Mouse (Mus musculus) adrenal gland (tissue): ENCODE data around the gene Cebpa.

Source experiments
- intact Hi-C: fragments of 180-260 bp; cut with DNase I; formaldehyde crosslinking; loops from one replicate; pipeline ENCODE4 v1.15.1; 2025
- long read RNA-seq, 2 experiments: library from polyadenylated mRNA; unstranded; transcript quantifications; one replicate each; pipeline ENCODE4 v2.0.0; 2020; ENCODE audit warnings: borderline replicate concordance in 1 of 2; ENCODE audit not compliant: insufficient replicate concordance in 1 of 2

Gene Cebpa
- long read RNA-seq, experiment 1, partial matches to known transcripts: 0 of 4 reads
- long read RNA-seq, experiment 1, other reads (novel, unspliced or antisense): 0 of 4 reads
- long read RNA-seq, experiment 2, partial matches to known transcripts: 0 of 2 reads
- long read RNA-seq, experiment 2, other reads (novel, unspliced or antisense): 0 of 2 reads

DNA sequence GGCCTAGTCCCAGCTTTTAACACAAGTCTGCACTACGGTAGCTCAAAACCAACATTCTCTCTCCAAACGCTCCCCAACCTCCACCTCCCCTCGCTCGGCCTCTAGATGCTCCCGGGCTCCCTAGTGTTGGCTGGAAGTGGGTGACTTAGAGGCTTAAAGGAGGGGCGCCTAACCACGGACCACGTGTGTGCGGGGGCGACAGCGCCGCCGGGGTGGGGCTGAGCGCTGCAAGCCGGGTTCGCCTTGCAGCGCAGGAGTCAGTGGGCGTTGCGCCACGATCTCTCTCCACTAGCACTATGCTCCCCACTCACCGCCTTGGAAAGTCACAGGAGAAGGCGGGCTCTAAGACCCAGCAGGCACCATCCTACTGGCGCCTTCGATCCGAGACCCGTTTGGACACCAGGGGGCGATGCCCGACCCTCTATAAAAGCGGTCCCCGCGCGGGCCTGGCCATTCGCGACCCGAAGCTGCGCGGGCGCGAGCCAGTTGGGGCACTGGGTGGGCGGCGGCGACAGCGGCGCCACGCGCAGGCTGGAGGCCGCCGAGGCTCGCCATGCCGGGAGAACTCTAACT is at the start of gene Cebpa:
Gene Cebpa (plus strand): TSS at position 453 of the 573 bp plus-strand sequence.
- intact Hi-C loops: loop anchor here (2.0 to 5.0 kb wide), 3 partner anchors 37 to 92 kb away; no protein-coding TSS in a partner anchor

GRCm38 (mm10) chr7:35076645-35077044 is 42.4 kb upstream of the Cebpa start:
- intact Hi-C loops: no loop called here

DNA sequence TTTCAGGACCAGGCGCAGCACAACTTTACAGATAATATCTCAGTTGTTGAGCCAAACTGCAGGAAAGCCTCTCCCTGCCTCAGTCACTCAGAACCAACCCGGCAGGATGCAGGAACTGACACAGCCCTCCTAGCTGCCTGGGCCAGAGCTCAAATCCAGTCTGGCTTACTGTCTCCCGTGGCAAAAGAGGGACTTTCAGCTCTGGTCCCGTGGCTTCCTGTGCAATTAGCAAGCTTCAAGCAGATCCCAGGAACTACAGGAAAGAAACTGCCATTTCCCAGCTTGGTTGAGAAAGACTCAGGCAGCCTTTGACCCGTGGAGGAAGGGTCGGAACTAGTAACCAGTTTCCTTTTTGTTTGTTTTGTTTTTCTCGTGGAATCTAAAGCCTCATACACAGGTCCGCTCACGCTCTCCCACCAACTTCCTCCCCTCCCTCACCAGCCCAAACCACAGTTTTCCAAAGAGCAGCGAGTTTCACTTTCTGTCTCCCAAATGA is 38.2 kb upstream of the Cebpa start:
- intact Hi-C loops: loop anchor here (5.0 kb wide), 1 partner anchor 36 kb away; the partner anchor contains the start of gene Cebpa

DNA sequence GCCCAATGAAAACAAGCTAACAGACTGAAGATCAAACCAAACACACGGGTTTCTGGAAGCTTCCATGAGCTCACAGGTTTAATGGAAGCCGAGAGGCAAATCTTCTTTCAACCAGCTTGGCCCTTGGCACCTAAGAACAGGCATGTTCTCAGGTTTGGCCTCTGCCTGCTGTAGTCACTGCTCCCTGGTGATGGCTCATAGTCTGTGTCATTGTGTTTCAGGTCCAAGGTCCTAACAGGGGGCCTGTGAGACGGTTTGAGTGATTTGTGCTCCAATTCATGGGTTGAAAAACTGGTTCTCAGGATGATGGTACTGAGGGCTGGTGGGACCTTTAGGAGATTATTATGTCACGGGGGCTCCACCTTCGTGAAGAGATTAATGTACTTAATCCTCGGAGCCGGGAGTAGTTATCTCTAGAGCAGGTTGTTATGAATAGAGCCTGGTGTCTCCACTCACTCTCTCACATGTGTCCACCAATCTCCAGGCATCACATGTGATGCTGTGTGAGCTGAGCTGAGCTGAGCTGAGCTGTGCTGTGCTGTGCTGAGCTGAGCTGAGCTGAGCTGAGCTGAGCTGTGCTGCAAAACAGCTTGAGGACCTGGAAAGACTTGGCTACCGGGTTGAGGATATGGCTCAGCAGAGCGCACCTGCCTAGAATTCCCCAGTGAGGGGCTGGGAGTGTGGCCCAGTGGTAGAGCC is 37.5 kb upstream of the Cebpa start:
- intact Hi-C loops: loop anchor here (5.0 kb wide), 1 partner anchor 36 kb away; the partner anchor contains the start of gene Cebpa

- intact Hi-C loops: loop anchor here (5.0 kb wide), 1 partner anchor 33 kb away; the partner anchor contains the start of gene Cebpa
Measured at GRCm38 (mm10) chr7:35084565-35085360, 34.3 kb upstream of the Cebpa start.

DNA sequence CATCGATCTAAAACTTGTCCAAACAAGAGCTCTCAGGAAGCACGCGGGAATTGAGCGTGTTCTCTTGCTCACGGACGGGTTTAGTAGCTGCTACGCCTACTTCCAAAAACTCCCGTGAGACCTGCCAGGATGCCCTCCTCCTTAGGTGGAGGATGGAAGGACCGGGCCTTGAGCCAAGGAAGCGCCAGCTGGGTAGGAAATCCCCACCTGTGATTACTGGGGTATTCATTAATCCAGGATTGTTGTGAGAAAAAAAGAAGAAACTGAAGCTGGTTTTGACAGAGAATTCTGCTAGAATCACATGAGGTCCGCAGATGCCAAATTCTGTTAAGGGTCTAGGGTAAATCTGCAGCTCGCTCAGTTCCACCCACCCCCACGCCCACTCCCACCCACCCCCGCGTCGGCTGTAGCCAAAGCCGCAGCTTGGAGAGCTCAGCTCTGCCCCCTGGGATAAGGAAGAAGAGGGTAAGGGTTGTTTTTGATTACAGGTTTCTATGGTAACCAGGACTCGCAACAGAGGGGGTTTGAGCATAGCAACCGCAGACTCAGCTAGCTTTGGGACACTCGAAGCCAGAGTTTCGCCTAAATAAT is 32.7 kb upstream of the Cebpa start:
- intact Hi-C loops: no loop called here

- intact Hi-C loops: no loop called here
Measured at GRCm38 (mm10) chr7:35090550-35090949, 28.5 kb upstream of the Cebpa start.

GRCm38 (mm10) chr7:35094975-35095678 is 24.0 kb upstream of the Cebpa start:
- intact Hi-C loops: no loop called here

DNA sequence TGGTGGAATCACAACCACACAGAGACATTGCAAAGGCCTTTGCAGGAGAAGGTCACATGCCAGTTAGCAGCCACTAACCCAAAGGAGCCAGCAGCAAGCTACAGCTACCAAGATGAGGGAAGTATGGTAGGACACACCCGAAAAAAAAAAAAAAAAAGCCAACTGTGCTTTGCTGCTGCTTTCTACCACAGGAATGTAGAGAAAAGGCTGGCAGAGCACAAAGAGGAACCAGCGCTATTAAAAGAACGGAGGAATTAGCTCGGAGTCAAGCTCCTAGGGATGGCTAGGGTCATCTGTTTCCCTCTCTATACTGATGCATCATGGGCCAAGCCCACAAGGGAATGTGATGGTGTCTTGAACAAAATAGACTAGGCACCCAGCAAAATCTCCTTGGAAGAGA is 20.3 kb upstream of the Cebpa start:
- intact Hi-C loops: no loop called here

- intact Hi-C loops: no loop called here
Measured at GRCm38 (mm10) chr7:35099528-35099927, 19.6 kb upstream of the Cebpa start.

- intact Hi-C loops: no loop called here
Measured at GRCm38 (mm10) chr7:35106614-35107013, 12.5 kb upstream of the Cebpa start.

GRCm38 (mm10) chr7:35107630-35108029 is 11.5 kb upstream of the Cebpa start:
- intact Hi-C loops: no loop called here

- intact Hi-C loops: no loop called here
Measured at GRCm38 (mm10) chr7:35108046-35108445, 11.0 kb upstream of the Cebpa start.

GRCm38 (mm10) chr7:35108663-35109062 is 10.4 kb upstream of the Cebpa start:
- intact Hi-C loops: no loop called here

- intact Hi-C loops: loop anchor here (5.0 kb wide), 1 partner anchor 56 kb away; the partner anchor contains the start of gene Cebpg
Measured at GRCm38 (mm10) chr7:35113136-35113535, 6.0 kb upstream of the Cebpa start.

DNA sequence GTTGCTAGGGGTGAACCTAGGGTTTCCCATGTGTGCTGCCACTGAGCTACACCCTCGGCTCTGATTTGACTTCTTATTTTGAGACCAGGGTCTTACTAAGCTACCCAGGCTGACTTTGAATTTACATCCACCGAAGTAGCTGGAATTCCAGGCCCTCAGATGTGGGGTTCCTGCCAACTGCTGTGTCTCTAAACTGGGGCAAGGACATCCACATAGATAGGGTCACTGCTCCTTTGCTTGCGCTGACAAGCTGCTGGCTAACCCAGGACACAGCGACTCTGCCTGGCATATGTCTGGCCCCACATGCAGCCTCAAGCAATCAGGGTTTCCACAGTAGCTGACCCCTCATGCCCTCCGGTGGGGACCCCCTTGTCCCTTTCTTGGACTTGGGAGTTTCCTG is 5.4 kb upstream of the Cebpa start:
- intact Hi-C loops: loop anchor here (5.0 kb wide), 1 partner anchor 56 kb away; the partner anchor contains the start of gene Cebpg

DNA sequence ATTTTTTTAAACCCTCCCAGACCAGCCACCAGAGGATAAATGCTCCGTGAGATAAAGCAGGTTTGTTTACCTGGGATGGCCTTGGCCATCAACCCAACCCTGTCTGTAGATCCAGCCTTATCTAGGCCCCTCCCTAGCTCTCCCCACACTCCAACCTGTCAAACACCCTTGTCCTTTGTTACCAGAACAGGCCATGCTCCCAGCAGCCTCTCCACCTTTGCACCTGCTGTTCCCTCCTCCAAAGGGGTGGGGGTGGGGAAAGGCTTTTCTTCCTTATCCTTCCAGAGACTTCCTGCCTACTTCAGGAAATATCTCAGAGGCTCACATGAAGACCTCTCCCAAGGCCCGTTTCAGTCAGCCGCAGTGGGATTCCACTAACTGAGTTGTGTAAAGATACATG is 2.6 kb upstream of the Cebpa start:
- intact Hi-C loops: loop anchor here (5.0 kb wide), 2 partner anchors 34 to 89 kb away; no protein-coding TSS in a partner anchor

GRCm38 (mm10) chr7:35117052-35117451 is 2.0 kb upstream of the Cebpa start:
- intact Hi-C loops: loop anchor here (5.0 kb wide), 2 partner anchors 35 to 90 kb away; no protein-coding TSS in a partner anchor

GRCm38 (mm10) chr7:35117761-35118098 is 1.4 kb upstream of the Cebpa start:
- intact Hi-C loops: loop anchor here (2.0 to 5.0 kb wide), 3 partner anchors 35 to 90 kb away; no protein-coding TSS in a partner anchor
